Mouse (Mus musculus): ENCODE results near the gene Nudt2. TPM values are rescaled to one million over a fixed set of nuclear protein-coding genes. Genes with fewer than 3 reads are reported as not detected.
"Not testable (repeated sequence)": the region's sequence is repeated elsewhere in the genome, so short reads cannot be mapped to it uniquely, and the experiment has no call there.

Gene Nudt2
- 4.1 and 4.3 TPM in 2 replicates for polyA plus RNA-seq (2012; rRNA removed)

- DNase-seq (ENCODE audit: low read depth in 1 of 2, low spot score in 2 of 2), result peak; percentile 97 to 99
- Histone ChIP-seq H3K36me3 (ENCODE audit: control insufficient read depth, insufficient read depth, low read length) (no peaks in the 10 kb centered on the region), H3K27ac (ENCODE audit: insufficient read depth, low read length) (peak within 1 kb of the TSS; percentile 62), H3K4me3 (ENCODE audit: extremely low read depth, insufficient read depth, insufficient read length) (peak within 1 kb of the TSS; percentile 86), H3K4me1 (ENCODE audit: control insufficient read depth, insufficient read depth, insufficient read length) (peaks cover 6% of the 10 kb centered on the region; the same call in 1 of the 2 replicates), H3K27me3 (ENCODE audit: control insufficient read depth, insufficient read depth, low read length) (no peaks in the 10 kb centered on the region)
- under 1% methylated on average over 70 of the region's 70 CpGs for WGBS
- no peak for TF ChIP-seq CTCF (IDR thresholded peaks at IDR 0.05; ENCODE audit: extremely low read depth, insufficient read depth, insufficient read length, insufficient replicate concordance)
Observed at GRCm38 (mm10) chr4:41464345-41465286, at the start of gene Nudt2, which contains the start of gene Kif24. Gene Nudt2 (plus strand): TSS chr4:41465151. Gene Kif24 (minus strand): TSS chr4:41464887.

- H3K27me3 ChIP-seq (ENCODE audit: control insufficient read depth, insufficient read depth, low read length), result no peaks in the 10 kb centered on the region
- DNase-seq (ENCODE audit: low read depth in 1 of 2, low spot score in 2 of 2), result no peak
- no peak overlapping the region for H3K4me3 ChIP-seq (ENCODE audit: extremely low read depth, insufficient read depth, insufficient read length)
- H3K4me1 ChIP-seq (ENCODE audit: control insufficient read depth, insufficient read depth, insufficient read length), result no peaks in the 10 kb centered on the region
- H3K36me3 ChIP-seq (ENCODE audit: control insufficient read depth, insufficient read depth, low read length), result no peaks in the 10 kb centered on the region
- no peak overlapping the region for H3K27ac ChIP-seq (ENCODE audit: insufficient read depth, low read length)
- TF ChIP-seq POLR2A (IDR thresholded peaks at IDR 0.05; ENCODE audit: low read depth, low read length) (no peak), CTCF (IDR thresholded peaks at IDR 0.05; ENCODE audit: extremely low read depth, insufficient read depth, insufficient read length, insufficient replicate concordance) (no peak)
Observed at GRCm38 (mm10) chr4:41416966-41417365, 48.0 kb upstream of the Nudt2 start.

- no peaks in the 10 kb centered on the region for H3K4me1 ChIP-seq (ENCODE audit: control insufficient read depth, insufficient read depth, insufficient read length)
- no peak for DNase-seq (ENCODE audit: low read depth in 1 of 2, low spot score in 2 of 2)
- TF ChIP-seq CTCF (IDR thresholded peaks at IDR 0.05; ENCODE audit: extremely low read depth, insufficient read depth, insufficient read length, insufficient replicate concordance), result no peak
- TF ChIP-seq POLR2A (IDR thresholded peaks at IDR 0.05; ENCODE audit: low read depth, low read length), result no peak
- WGBS, result 93% methylated on average over 5 of the region's 5 CpGs
- H3K27ac ChIP-seq (ENCODE audit: insufficient read depth, low read length), result no peak overlapping the region
- H3K36me3 ChIP-seq (ENCODE audit: control insufficient read depth, insufficient read depth, low read length), result no peaks in the 10 kb centered on the region
- no peaks in the 10 kb centered on the region for H3K27me3 ChIP-seq (ENCODE audit: control insufficient read depth, insufficient read depth, low read length)
- no peak overlapping the region for H3K4me3 ChIP-seq (ENCODE audit: extremely low read depth, insufficient read depth, insufficient read length)
Observed at GRCm38 (mm10) chr4:41438931-41439330, 26.0 kb upstream of the Nudt2 start.

- Histone ChIP-seq H3K4me3 (ENCODE audit: extremely low read depth, insufficient read depth, insufficient read length) (no peak overlapping the region), H3K4me1 (ENCODE audit: control insufficient read depth, insufficient read depth, insufficient read length) (no peaks in the 10 kb centered on the region), H3K36me3 (ENCODE audit: control insufficient read depth, insufficient read depth, low read length) (no peaks in the 10 kb centered on the region), H3K27ac (ENCODE audit: insufficient read depth, low read length) (no peak overlapping the region), H3K27me3 (ENCODE audit: control insufficient read depth, insufficient read depth, low read length) (no peaks in the 10 kb centered on the region)
- no peak for TF ChIP-seq POLR2A (IDR thresholded peaks at IDR 0.05; ENCODE audit: low read depth, low read length)
- TF ChIP-seq CTCF (IDR thresholded peaks at IDR 0.05; ENCODE audit: extremely low read depth, insufficient read depth, insufficient read length, insufficient replicate concordance), result no peak
- 46% methylated on average over 4 of the region's 4 CpGs for WGBS
- no peak for DNase-seq (ENCODE audit: low read depth in 1 of 2, low spot score in 2 of 2)
Observed at GRCm38 (mm10) chr4:41442790-41443302, 22.1 kb upstream of the Nudt2 start.

GRCm38 (mm10) chr4:41447595-41447994 is 17.4 kb upstream of the Nudt2 start:
- no peak for DNase-seq (ENCODE audit: low read depth in 1 of 2, low spot score in 2 of 2)
- no peak overlapping the region for H3K4me3 ChIP-seq (ENCODE audit: extremely low read depth, insufficient read depth, insufficient read length)
- WGBS, result 97% methylated on average over 3 of the region's 3 CpGs
- no peak overlapping the region for H3K27ac ChIP-seq (ENCODE audit: insufficient read depth, low read length)
- no peaks in the 10 kb centered on the region for H3K27me3 ChIP-seq (ENCODE audit: control insufficient read depth, insufficient read depth, low read length)
- no peak for TF ChIP-seq POLR2A (IDR thresholded peaks at IDR 0.05; ENCODE audit: low read depth, low read length)
- TF ChIP-seq CTCF (IDR thresholded peaks at IDR 0.05; ENCODE audit: extremely low read depth, insufficient read depth, insufficient read length, insufficient replicate concordance), result no peak
- no peaks in the 10 kb centered on the region for H3K36me3 ChIP-seq (ENCODE audit: control insufficient read depth, insufficient read depth, low read length)
- H3K4me1 ChIP-seq (ENCODE audit: control insufficient read depth, insufficient read depth, insufficient read length), result no peaks in the 10 kb centered on the region

GRCm38 (mm10) chr4:41460690-41461089 is 4.3 kb upstream of the Nudt2 start:
- no peak for DNase-seq (ENCODE audit: low read depth in 1 of 2, low spot score in 2 of 2)
- Histone ChIP-seq H3K27ac (ENCODE audit: insufficient read depth, low read length) (no peak overlapping the region), H3K36me3 (ENCODE audit: control insufficient read depth, insufficient read depth, low read length) (no peaks in the 10 kb centered on the region), H3K27me3 (ENCODE audit: control insufficient read depth, insufficient read depth, low read length) (no peaks in the 10 kb centered on the region), H3K4me1 (ENCODE audit: control insufficient read depth, insufficient read depth, insufficient read length) (peaks cover 6% of the 10 kb centered on the region; the same call in 1 of the 2 replicates), H3K4me3 (ENCODE audit: extremely low read depth, insufficient read depth, insufficient read length) (no peak overlapping the region)
- TF ChIP-seq CTCF (IDR thresholded peaks at IDR 0.05; ENCODE audit: extremely low read depth, insufficient read depth, insufficient read length, insufficient replicate concordance), result no peak
- no peak for TF ChIP-seq POLR2A (IDR thresholded peaks at IDR 0.05; ENCODE audit: low read depth, low read length)
- 98% methylated on average over 1 of the region's 1 CpGs for WGBS

GRCm38 (mm10) chr4:41463051-41463738 is 1.8 kb upstream of the Nudt2 start:
- not testable (repeated sequence) for H3K4me1 ChIP-seq (ENCODE audit: control insufficient read depth, insufficient read depth, insufficient read length); H3K36me3 ChIP-seq (ENCODE audit: control insufficient read depth, insufficient read depth, low read length); H3K4me3 ChIP-seq (ENCODE audit: extremely low read depth, insufficient read depth, insufficient read length); DNase-seq (ENCODE audit: low read depth in 1 of 2, low spot score in 2 of 2); H3K27ac ChIP-seq (ENCODE audit: insufficient read depth, low read length); H3K27me3 ChIP-seq (ENCODE audit: control insufficient read depth, insufficient read depth, low read length)
- 14% methylated on average over 3 of the region's 3 CpGs for WGBS

Data from spleen, adult 2 months (tissue).